Mouse (Mus musculus): ENCODE data around the gene 5330417H12Rik. TPM values are rescaled to one million over a fixed set of nuclear protein-coding genes. Genes with fewer than 3 reads are reported as not detected.

The 5330417H12Rik gene
- polyA plus RNA-seq, 1 experiment from 2014 or later = not detected

GRCm38 (mm10) chr7:107633201-107633600 lies 8.2 kb upstream of the 5330417H12Rik start:
- Histone ChIP-seq H3K4me2 (replicated peaks; ENCODE audit: low read depth, low read length) (no peak overlapping the region), H3K27me3 (ENCODE audit: insufficient read depth, low read length) (no peaks in the 10 kb centered on the region), H3K9ac (replicated peaks; ENCODE audit: low read length) (no peak overlapping the region), H3K4me3 (ENCODE audit: low read length) (no peak overlapping the region), H3K9me3 (ENCODE audit: low read length) (no peaks in the 10 kb centered on the region), H3K27ac (ENCODE audit: low read length) (no peak overlapping the region), H3K36me3 (ENCODE audit: insufficient read depth, low read length) (no peaks in the 10 kb centered on the region), H3K4me1 (ENCODE audit: insufficient read depth, low read length) (no peaks in the 10 kb centered on the region)
- no peak for ATAC-seq (ENCODE audit: low FRiP score, low TSS enrichment)
- WGBS = 73% methylated on average over 4 of the region's 4 CpGs

- no peak overlapping the region for H3K27ac ChIP-seq (ENCODE audit: low read length)
- H3K27me3 ChIP-seq (ENCODE audit: insufficient read depth, low read length) = no peaks in the 10 kb centered on the region
- H3K9ac ChIP-seq (replicated peaks; ENCODE audit: low read length) = no peak overlapping the region
- no peaks in the 10 kb centered on the region for H3K36me3 ChIP-seq (ENCODE audit: insufficient read depth, low read length)
- no peak overlapping the region for H3K4me2 ChIP-seq (replicated peaks; ENCODE audit: low read depth, low read length)
- no peaks in the 10 kb centered on the region for H3K4me1 ChIP-seq (ENCODE audit: insufficient read depth, low read length)
- no peak overlapping the region for H3K4me3 ChIP-seq (ENCODE audit: low read length)
- H3K9me3 ChIP-seq (ENCODE audit: low read length) = no peaks in the 10 kb centered on the region
- ATAC-seq (ENCODE audit: low FRiP score, low TSS enrichment) = no peak
Measured at GRCm38 (mm10) chr7:107628383-107628782, 3.4 kb upstream of the 5330417H12Rik start.

- Histone ChIP-seq H3K9me3 (ENCODE audit: low read length) (no peaks in the 10 kb centered on the region), H3K4me1 (ENCODE audit: insufficient read depth, low read length) (no peaks in the 10 kb centered on the region), H3K27me3 (ENCODE audit: insufficient read depth, low read length) (no peaks in the 10 kb centered on the region), H3K9ac (replicated peaks; ENCODE audit: low read length) (no peak overlapping the region), H3K27ac (ENCODE audit: low read length) (no peak overlapping the region), H3K4me3 (ENCODE audit: low read length) (no peak overlapping the region), H3K4me2 (replicated peaks; ENCODE audit: low read depth, low read length) (no peak overlapping the region), H3K36me3 (ENCODE audit: insufficient read depth, low read length) (no peaks in the 10 kb centered on the region)
- 79% methylated on average over 6 of the region's 6 CpGs for WGBS
- no peak for ATAC-seq (ENCODE audit: low FRiP score, low TSS enrichment)
Measured at GRCm38 (mm10) chr7:107625781-107626180, 820 bp upstream of the 5330417H12Rik start.

- H3K4me1 ChIP-seq (ENCODE audit: insufficient read depth, low read length) = no peaks in the 10 kb centered on the region
- H3K9me3 ChIP-seq (ENCODE audit: low read length) = no peaks in the 10 kb centered on the region
- H3K36me3 ChIP-seq (ENCODE audit: insufficient read depth, low read length) = no peaks in the 10 kb centered on the region
- 66% methylated on average over 3 of the region's 3 CpGs for whole genome bisulfite sequencing
- no peak overlapping the region for H3K4me3 ChIP-seq (ENCODE audit: low read length)
- no peak overlapping the region for H3K9ac ChIP-seq (replicated peaks; ENCODE audit: low read length)
- no peak for ATAC-seq (ENCODE audit: low FRiP score, low TSS enrichment)
- no peak overlapping the region for H3K4me2 ChIP-seq (replicated peaks; ENCODE audit: low read depth, low read length)
- no peak overlapping the region for H3K27ac ChIP-seq (ENCODE audit: low read length)
- H3K27me3 ChIP-seq (ENCODE audit: insufficient read depth, low read length) = no peaks in the 10 kb centered on the region
Measured at GRCm38 (mm10) chr7:107624432-107624831, 529 bp downstream of the 5330417H12Rik start.

GRCm38 (mm10) chr7:107620137-107620536 lies 4.8 kb downstream of the 5330417H12Rik start:
- Histone ChIP-seq H3K4me2 (replicated peaks; ENCODE audit: low read depth, low read length) (no peak overlapping the region), H3K27me3 (ENCODE audit: insufficient read depth, low read length) (no peaks in the 10 kb centered on the region), H3K4me3 (ENCODE audit: low read length) (no peak overlapping the region), H3K36me3 (ENCODE audit: insufficient read depth, low read length) (no peaks in the 10 kb centered on the region), H3K9ac (replicated peaks; ENCODE audit: low read length) (no peak overlapping the region), H3K9me3 (ENCODE audit: low read length) (no peaks in the 10 kb centered on the region), H3K4me1 (ENCODE audit: insufficient read depth, low read length) (no peaks in the 10 kb centered on the region), H3K27ac (ENCODE audit: low read length) (no peak overlapping the region)
- WGBS = 71% methylated on average over 3 of the region's 3 CpGs
- no peak for ATAC-seq (ENCODE audit: low FRiP score, low TSS enrichment)

DNA sequence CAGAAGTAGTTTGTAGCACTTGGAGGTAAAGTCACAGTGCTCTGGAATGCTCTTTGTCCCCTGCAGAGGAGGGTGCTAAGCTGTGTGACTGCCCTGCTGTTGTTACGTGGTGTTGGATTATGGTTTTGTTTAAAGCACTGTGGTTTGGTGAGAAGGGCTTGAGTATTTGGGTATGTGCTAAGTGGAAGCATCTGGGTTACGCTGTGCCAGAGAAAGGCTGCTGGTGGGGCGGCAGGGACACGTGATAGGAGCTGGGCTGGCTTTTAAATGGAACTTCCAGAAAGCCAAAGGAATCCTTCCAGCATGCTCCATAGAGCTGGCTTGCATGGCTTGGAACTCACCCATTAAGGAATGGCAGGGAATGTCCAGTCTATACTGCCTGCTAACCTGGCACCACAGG lies 5.7 kb downstream of the 5330417H12Rik start:
- no peak overlapping the region for H3K4me3 ChIP-seq (ENCODE audit: low read length)
- no peak overlapping the region for H3K9ac ChIP-seq (replicated peaks; ENCODE audit: low read length)
- H3K4me2 ChIP-seq (replicated peaks; ENCODE audit: low read depth, low read length) = no peak overlapping the region
- no peaks in the 10 kb centered on the region for H3K27me3 ChIP-seq (ENCODE audit: insufficient read depth, low read length)
- 74% methylated on average over 4 of the region's 4 CpGs for WGBS
- H3K4me1 ChIP-seq (ENCODE audit: insufficient read depth, low read length) = no peaks in the 10 kb centered on the region
- H3K36me3 ChIP-seq (ENCODE audit: insufficient read depth, low read length) = no peaks in the 10 kb centered on the region
- H3K9me3 ChIP-seq (ENCODE audit: low read length) = no peaks in the 10 kb centered on the region
- no peak overlapping the region for H3K27ac ChIP-seq (ENCODE audit: low read length)
- no peak for ATAC-seq (ENCODE audit: low FRiP score, low TSS enrichment)

DNA sequence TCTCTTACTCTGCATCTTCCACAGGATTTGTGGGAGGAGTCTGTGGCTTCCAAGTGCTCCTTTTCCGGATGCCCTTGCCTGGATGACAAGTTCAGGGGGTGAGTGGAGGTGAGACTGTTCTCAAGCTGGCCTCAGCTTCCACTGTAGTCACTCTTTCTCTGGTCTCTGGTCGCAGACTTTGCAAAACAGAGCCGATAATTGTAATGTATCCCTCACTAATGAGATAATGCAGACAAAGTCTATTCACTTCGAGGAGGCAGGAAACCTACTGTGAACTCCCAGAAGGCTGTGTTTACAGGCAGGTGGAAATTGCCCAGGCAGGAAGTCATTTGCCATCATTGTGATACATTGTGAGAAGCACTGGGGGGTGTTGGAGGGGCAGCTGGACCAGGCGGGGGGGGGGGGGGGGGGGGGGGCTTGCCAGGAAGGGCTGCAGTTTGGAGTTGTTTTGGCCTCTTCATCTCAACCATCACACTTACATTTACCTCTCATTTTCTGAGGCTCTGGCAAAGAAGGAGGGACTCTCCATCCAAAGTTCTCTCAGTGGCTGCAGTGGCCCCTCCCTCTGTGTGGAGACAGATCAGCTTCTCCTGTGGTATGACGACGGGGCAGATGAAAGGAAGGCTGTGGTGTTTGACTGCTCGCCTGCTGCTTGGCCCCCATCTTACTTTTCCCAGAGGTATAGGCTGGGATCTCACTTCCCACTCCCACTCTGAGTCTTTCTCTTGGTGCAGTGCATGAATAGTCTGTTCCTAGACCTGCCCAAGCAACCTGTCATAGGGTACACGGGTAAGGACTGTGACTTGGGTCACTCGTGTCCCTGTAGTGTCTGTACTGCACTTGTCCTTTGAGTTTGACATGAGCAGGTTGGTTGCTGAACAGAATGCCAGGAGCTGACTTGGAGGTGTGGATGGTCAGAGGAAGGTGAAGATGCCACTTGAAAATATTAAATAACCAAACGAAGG lies 6.7 kb downstream of the 5330417H12Rik start:
- Histone ChIP-seq H3K4me1 (ENCODE audit: insufficient read depth, low read length) (no peaks in the 10 kb centered on the region), H3K27me3 (ENCODE audit: insufficient read depth, low read length) (no peaks in the 10 kb centered on the region), H3K27ac (ENCODE audit: low read length) (no peak overlapping the region), H3K4me2 (replicated peaks; ENCODE audit: low read depth, low read length) (no peak overlapping the region), H3K4me3 (ENCODE audit: low read length) (no peak overlapping the region), H3K36me3 (ENCODE audit: insufficient read depth, low read length) (no peaks in the 10 kb centered on the region), H3K9ac (replicated peaks; ENCODE audit: low read length) (no peak overlapping the region), H3K9me3 (ENCODE audit: low read length) (no peaks in the 10 kb centered on the region)
- WGBS = 33% methylated on average over 10 of the region's 11 CpGs
- no peak for ATAC-seq (ENCODE audit: low FRiP score, low TSS enrichment)

DNA sequence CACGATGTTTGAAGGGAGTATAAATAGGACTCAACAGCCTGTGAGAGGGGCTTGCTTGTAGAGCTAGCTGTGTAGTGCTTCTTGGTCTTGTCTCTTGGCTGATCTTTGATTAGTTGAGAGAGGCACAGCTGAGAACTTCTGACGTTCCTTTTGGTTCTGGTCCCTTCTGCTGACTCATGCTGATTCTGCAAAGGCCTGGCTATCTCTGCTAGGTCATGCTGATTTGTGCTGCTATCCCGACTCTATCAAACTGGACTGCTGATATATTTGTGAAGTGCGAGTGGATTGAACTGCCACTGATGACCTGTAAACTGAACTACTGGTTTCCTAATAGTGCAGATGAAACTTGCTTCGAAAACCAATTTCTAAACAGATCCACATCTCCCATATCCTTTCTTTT lies 14.1 kb downstream of the 5330417H12Rik start:
- 81% methylated on average over 5 of the region's 5 CpGs for WGBS
- Histone ChIP-seq H3K27me3 (ENCODE audit: insufficient read depth, low read length) (no peaks in the 10 kb centered on the region), H3K27ac (ENCODE audit: low read length) (no peak overlapping the region), H3K9ac (replicated peaks; ENCODE audit: low read length) (no peak overlapping the region), H3K36me3 (ENCODE audit: insufficient read depth, low read length) (no peaks in the 10 kb centered on the region), H3K9me3 (ENCODE audit: low read length) (no peaks in the 10 kb centered on the region), H3K4me1 (ENCODE audit: insufficient read depth, low read length) (no peaks in the 10 kb centered on the region), H3K4me3 (ENCODE audit: low read length) (no peak overlapping the region), H3K4me2 (replicated peaks; ENCODE audit: low read depth, low read length) (no peak overlapping the region)
- ATAC-seq (ENCODE audit: low FRiP score, low TSS enrichment) = no peak

GRCm38 (mm10) chr7:107609622-107610255 lies 15.2 kb downstream of the 5330417H12Rik start:
- WGBS = 74% methylated on average over 2 of the region's 2 CpGs
- ATAC-seq (ENCODE audit: low FRiP score, low TSS enrichment) = no peak
- Histone ChIP-seq H3K9me3 (ENCODE audit: low read length) (no peaks in the 10 kb centered on the region), H3K27me3 (ENCODE audit: insufficient read depth, low read length) (no peaks in the 10 kb centered on the region), H3K4me3 (ENCODE audit: low read length) (no peak overlapping the region), H3K36me3 (ENCODE audit: insufficient read depth, low read length) (no peaks in the 10 kb centered on the region), H3K4me1 (ENCODE audit: insufficient read depth, low read length) (no peaks in the 10 kb centered on the region), H3K4me2 (replicated peaks; ENCODE audit: low read depth, low read length) (no peak overlapping the region), H3K27ac (ENCODE audit: low read length) (no peak overlapping the region), H3K9ac (replicated peaks; ENCODE audit: low read length) (no peak overlapping the region)

- Histone ChIP-seq H3K4me3 (ENCODE audit: low read length) (no peak overlapping the region), H3K4me1 (ENCODE audit: insufficient read depth, low read length) (no peaks in the 10 kb centered on the region), H3K36me3 (ENCODE audit: insufficient read depth, low read length) (no peaks in the 10 kb centered on the region), H3K27me3 (ENCODE audit: insufficient read depth, low read length) (no peaks in the 10 kb centered on the region), H3K9ac (replicated peaks; ENCODE audit: low read length) (no peak overlapping the region), H3K4me2 (replicated peaks; ENCODE audit: low read depth, low read length) (no peak overlapping the region), H3K9me3 (ENCODE audit: low read length) (no peaks in the 10 kb centered on the region), H3K27ac (ENCODE audit: low read length) (no peak overlapping the region)
- WGBS = 87% methylated on average over 1 of the region's 1 CpGs
- no peak for ATAC-seq (ENCODE audit: low FRiP score, low TSS enrichment)
Measured at GRCm38 (mm10) chr7:107607766-107608165, 17.2 kb downstream of the 5330417H12Rik start.

All from kidney, embryonic 16.5 days (tissue).